Mouse (Mus musculus) midbrain, embryonic 10.5 days (tissue): ENCODE results near the gene Pid1. TPM values are rescaled to one million over a fixed set of nuclear protein-coding genes. Genes with fewer than 3 reads are reported as not detected.

Experiments used
- DNase-seq: peaks from one replicate; pipeline ENCODE4 v3.0.0-alpha.2; 2017; ENCODE audit warnings: low spot score
- H3K27ac ChIP-seq: fragments of 300-500 bp; sonication (generic); replicated peaks from 2 replicates; pipeline ENCODE4 v1.5.1; 2016; ENCODE audit warnings: mild to moderate bottlenecking
- H3K27me3 ChIP-seq: fragments of 300-500 bp; sonication (generic); 2 replicates; pipeline ENCODE4 v1.6.1; 2016; ENCODE audit warnings: low read depth, mild to moderate bottlenecking; ENCODE audit not compliant: poor library complexity, severe bottlenecking
- H3K36me3 ChIP-seq: fragments of 300-500 bp; sonication (generic); 2 replicates; pipeline ENCODE4 v1.6.1; 2016; ENCODE audit warnings: mild to moderate bottlenecking, moderate library complexity
- H3K4me1 ChIP-seq: fragments of 300-500 bp; sonication (generic); 2 replicates; pipeline ENCODE4 v1.6.1; 2016
- H3K4me3 ChIP-seq: fragments of 300-500 bp; sonication (generic); 2 replicates; pipeline ENCODE4 v1.5.1; 2016; ENCODE audit warnings: mild to moderate bottlenecking, moderate library complexity
- H3K9me3 ChIP-seq: fragments of 300-500 bp; sonication (generic); replicated peaks from 2 replicates; pipeline ENCODE4 v1.6.1; 2016; ENCODE audit warnings: mild to moderate bottlenecking
- WGBS: fragments of 180-500 bp; shearing (Covaris S2); methylation state at CpG from one replicate; pipeline ENCODE4 v1.1.7; 2016; 5-methylcytosine and 5-hydroxymethylcytosine counted together
- polyA plus RNA-seq: library from polyadenylated mRNA; unstranded; fragments of >200 nt; fragmentation: Nextera tagmentation; extraction: Ambion mirVana; gene quantifications from 2 replicates; pipeline ENCODE4 v1.2.1, GENCODE M21; 2016

Pid1 gene
- polyA plus RNA-seq, 1 experiment from 2014 or later = 9.6 TPM

DNA sequence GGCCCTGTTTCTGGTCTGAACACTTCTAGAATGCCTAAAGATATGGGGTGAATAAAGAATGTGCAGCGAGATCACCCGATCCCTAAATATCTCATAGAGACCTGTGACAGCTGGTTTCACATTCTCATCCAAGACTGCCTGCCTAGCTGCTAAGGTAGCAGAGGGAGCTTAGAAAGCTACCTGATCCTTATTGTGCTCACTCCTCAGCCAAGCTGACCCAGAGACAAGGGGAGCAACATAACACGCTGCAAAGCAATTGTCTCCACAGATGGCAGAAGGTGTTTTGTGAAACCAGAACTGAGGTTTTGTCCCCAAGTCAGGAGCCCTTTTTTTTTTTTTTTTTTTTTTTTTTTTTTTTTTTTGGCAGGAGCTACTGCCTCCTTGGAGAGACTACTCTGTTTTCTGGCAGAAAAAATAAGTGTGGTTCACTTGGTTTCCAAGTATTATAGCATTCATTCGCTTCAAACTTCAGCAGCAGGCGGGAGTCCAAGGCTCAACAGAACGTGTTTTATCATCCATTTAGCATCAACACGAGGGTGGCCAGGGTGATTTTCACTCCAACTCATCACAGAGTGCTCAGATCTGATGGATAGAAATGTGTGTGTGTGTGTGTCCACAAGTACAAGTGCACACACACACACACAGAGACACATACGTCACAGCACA, 22.6 kb upstream of the Pid1 start:
- Histone ChIP-seq H3K4me3 (no peak overlapping the region), H3K9me3 (no peaks in the 10 kb centered on the region), H3K4me1 (no peaks in the 10 kb centered on the region; the same call in 1 of the 2 replicates), H3K27me3 (no peaks in the 10 kb centered on the region), H3K36me3 (no peaks in the 10 kb centered on the region), H3K27ac (no peak overlapping the region)
- no peak for DNase-seq
- 94% methylated on average over 8 of the region's 8 CpGs for WGBS

DNA sequence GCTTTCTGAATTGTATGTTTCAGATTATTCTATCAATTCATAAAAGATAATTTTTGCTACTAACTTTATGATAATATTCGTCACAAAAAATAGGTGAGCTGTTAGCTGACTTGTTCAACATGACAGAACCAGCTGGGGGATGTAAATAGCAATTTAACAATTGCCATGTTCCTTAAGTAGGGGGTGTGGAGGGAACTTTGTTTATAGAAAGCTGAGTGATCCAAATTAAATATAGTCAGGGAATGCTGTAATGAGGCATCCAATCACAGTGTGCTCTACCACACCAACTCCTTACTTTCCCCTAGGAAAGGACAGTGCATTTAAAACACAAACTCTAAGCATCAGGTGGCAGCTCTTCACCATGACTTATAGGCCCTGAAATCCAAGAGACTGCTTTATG, 18.7 kb upstream of the Pid1 start:
- DNase-seq = no peak
- Histone ChIP-seq H3K9me3 (no peaks in the 10 kb centered on the region), H3K27me3 (no peaks in the 10 kb centered on the region), H3K4me3 (no peak overlapping the region), H3K27ac (no peak overlapping the region), H3K4me1 (no peaks in the 10 kb centered on the region; the same call in 1 of the 2 replicates), H3K36me3 (no peaks in the 10 kb centered on the region)
- 89% methylated on average over 1 of the region's 1 CpGs for WGBS

DNA sequence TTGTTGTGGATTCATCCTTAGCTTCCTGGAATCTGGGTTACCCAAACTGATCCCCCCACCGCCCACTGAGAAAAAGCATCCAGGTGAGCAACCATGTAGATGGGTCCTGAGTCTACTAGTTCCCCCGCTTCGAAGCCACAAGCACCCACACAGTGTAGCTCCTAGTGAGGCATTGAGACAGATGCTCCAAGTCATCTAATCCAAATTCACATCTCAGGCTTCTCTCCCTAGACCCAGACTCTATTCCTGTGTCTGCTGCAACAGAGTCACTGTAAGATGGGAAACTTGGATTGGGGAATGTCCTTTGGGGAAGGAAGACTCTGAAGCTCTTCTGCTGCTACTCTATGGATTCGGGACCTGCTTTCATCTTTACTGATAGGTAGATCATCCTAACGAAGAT, 18.1 kb upstream of the Pid1 start:
- no peaks in the 10 kb centered on the region; the same call in 1 of the 2 replicates for H3K4me1 ChIP-seq
- no peaks in the 10 kb centered on the region for H3K36me3 ChIP-seq
- H3K9me3 ChIP-seq = no peaks in the 10 kb centered on the region
- no peak for DNase-seq
- no peak overlapping the region for H3K4me3 ChIP-seq
- 91% methylated on average over 5 of the region's 5 CpGs for WGBS
- no peaks in the 10 kb centered on the region for H3K27me3 ChIP-seq
- H3K27ac ChIP-seq = no peak overlapping the region

DNA sequence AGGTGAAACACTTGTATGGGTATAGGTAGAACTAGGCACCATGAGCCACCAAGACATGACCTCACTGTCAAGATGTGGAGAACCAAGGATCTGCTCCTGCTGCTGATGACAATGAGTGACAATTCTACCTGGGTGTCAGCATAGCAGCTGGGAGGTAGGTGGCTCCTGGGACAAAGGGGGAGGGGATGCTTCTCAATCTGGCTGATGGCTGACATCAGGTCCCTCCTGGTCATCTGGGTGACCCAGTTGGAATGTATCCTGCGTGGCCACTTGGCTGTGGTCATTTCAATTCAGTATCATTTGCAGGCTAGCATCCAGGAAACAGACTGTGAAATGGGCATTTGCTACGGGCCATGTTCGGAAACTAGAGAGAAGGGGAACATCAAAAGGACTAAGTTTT, 16.9 kb upstream of the Pid1 start:
- DNase-seq = no peak
- H3K4me3 ChIP-seq = no peak overlapping the region
- no peak overlapping the region for H3K27ac ChIP-seq
- no peaks in the 10 kb centered on the region; the same call in 1 of the 2 replicates for H3K4me1 ChIP-seq
- WGBS = 84% methylated on average over 3 of the region's 3 CpGs
- no peaks in the 10 kb centered on the region for H3K36me3 ChIP-seq
- H3K27me3 ChIP-seq = no peaks in the 10 kb centered on the region
- no peaks in the 10 kb centered on the region for H3K9me3 ChIP-seq

DNA sequence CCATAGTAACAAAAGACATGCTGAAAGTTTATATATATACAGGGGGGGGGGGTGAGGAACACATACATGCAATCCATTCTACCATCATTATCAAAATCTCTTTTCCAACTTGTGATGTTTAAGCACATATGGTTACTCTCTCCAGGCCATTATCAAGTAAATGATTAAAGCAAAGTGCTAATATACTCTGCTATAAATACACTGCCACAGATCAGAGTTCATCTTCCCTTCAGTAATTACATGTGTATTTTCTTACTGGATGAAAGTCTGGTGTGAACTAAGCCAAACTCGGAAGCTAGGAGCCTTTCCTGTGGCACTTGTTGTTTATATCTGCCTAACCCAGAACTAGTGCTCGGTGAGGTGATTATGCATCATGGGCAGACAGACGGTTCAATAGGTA, 3.8 kb upstream of the Pid1 start:
- no peaks in the 10 kb centered on the region for H3K27me3 ChIP-seq
- no peaks in the 10 kb centered on the region for H3K36me3 ChIP-seq
- no peak overlapping the region for H3K27ac ChIP-seq
- no peak overlapping the region for H3K4me3 ChIP-seq
- no peaks in the 10 kb centered on the region for H3K9me3 ChIP-seq
- 86% methylated on average over 3 of the region's 3 CpGs for WGBS
- H3K4me1 ChIP-seq = no peaks in the 10 kb centered on the region
- no peak for DNase-seq

DNA sequence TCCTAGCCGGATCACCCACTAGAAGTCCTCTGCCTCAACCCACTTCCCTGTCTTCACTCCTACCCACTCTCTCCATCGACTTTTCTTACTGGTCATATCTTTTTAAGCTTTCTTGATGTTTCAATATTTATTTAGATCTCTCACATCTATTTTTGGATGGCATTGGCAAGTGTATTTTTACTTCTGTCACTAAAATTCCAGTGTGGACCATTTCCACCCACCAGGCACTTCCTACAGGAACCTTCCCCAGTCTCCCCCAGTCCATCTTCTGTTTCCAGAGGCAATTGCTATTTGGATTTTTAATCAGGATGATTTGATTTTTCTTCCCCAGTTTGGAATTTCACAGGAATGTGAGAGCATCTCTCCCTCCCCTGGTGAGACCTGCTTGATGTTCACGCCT, 2.6 kb upstream of the Pid1 start:
- DNase-seq = no peak
- Histone ChIP-seq H3K9me3 (no peaks in the 10 kb centered on the region), H3K27me3 (no peaks in the 10 kb centered on the region), H3K36me3 (no peaks in the 10 kb centered on the region), H3K4me3 (no peak overlapping the region), H3K4me1 (no peaks in the 10 kb centered on the region), H3K27ac (no peak overlapping the region)
- 69% methylated on average over 3 of the region's 3 CpGs for WGBS

DNA sequence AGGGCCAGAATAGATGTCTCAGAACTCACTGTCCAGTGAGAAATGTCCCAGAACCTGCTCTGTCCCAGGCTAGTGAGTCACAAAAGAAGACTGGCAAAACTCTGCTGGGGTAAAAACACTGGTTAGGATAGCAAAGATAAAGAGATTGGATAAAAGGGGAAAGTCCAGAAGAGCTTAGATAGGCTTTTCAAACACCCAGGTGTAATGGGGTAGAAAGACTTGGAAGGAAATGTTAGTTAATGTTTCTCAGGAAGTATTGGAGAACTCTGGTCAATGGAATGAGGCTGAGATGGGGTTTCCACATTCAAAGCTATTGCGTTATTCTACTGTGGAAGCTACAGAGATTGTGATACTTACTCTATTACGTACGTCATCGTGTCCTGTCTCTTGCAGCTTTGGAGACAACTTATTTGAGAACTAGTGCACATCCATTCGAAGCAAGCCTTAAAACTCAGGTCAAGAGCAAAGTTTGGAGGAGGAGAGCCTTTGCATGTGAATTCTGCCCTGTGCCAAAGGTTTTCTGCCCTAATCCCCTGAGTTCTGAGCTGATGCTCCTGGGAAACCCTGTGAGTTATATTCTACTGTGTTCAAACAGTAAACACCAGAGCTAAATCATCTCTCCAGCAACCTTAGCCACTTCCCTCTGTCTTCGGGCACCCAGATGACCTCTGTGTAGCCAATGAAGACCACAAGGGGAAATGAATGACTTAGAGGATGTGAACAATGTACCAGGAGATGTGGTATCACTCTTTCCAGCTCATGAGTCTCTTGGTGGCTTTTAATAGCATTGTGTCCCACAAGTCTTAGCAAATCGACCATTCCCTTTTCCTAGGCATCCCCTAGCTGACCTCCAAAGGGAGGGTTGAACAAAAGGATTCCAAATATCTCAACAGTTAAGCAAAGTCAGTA, 1.0 kb downstream of the Pid1 start:
- H3K4me1 ChIP-seq = no peaks in the 10 kb centered on the region
- H3K9me3 ChIP-seq = no peaks in the 10 kb centered on the region
- no peaks in the 10 kb centered on the region for H3K36me3 ChIP-seq
- no peak overlapping the region for H3K4me3 ChIP-seq
- DNase-seq = no peak
- no peaks in the 10 kb centered on the region for H3K27me3 ChIP-seq
- no peak overlapping the region for H3K27ac ChIP-seq
- 89% methylated on average over 7 of the region's 7 CpGs for WGBS

DNA sequence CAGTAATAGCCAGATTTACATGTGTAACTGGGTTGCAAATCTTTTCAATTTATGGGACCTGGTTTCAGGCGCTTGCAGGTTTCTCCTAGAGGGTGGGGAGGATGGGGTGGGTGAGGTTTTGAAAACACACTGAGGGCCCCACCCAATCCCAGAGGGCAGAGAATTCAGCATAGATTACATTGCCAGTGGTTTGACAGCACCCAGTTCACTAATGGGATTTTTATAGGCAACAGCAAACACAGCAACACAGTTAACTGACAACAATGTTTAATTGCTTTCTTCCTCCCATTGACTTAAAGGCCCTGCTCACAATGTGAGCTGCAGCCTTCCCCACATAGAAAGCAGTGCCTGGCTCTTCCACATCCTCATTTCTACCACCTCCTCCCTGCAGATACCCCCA, 1.8 kb downstream of the Pid1 start:
- Histone ChIP-seq H3K4me3 (no peak overlapping the region), H3K36me3 (no peaks in the 10 kb centered on the region), H3K27ac (no peak overlapping the region), H3K27me3 (no peaks in the 10 kb centered on the region), H3K9me3 (no peaks in the 10 kb centered on the region), H3K4me1 (no peaks in the 10 kb centered on the region)
- no peak for DNase-seq
- WGBS = 95% methylated on average over 1 of the region's 1 CpGs

DNA sequence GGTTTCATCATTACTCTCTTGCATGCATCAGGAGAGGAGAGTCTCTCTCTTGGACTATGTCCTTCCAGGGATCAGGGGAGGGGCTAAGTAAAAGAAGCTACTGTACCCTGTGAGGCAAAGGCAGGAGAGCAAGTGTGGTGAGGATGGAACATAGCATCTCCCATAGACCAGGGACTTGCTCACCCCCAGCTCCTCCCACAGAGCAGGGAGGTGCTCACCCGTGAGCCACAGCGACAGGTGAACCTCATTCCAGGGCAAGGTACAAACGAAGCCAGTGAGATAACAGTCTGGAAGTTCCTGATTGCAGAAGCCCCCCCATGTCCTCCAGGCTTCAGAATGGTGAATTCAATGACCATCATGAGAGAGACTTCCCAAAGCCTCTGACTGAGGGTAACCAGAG, 2.6 kb downstream of the Pid1 start:
- H3K4me1 ChIP-seq = no peaks in the 10 kb centered on the region
- no peak for DNase-seq
- whole genome bisulfite sequencing = 94% methylated on average over 3 of the region's 3 CpGs
- H3K4me3 ChIP-seq = no peak overlapping the region
- no peaks in the 10 kb centered on the region for H3K36me3 ChIP-seq
- H3K9me3 ChIP-seq = no peaks in the 10 kb centered on the region
- H3K27ac ChIP-seq = no peak overlapping the region
- H3K27me3 ChIP-seq = no peaks in the 10 kb centered on the region

DNA sequence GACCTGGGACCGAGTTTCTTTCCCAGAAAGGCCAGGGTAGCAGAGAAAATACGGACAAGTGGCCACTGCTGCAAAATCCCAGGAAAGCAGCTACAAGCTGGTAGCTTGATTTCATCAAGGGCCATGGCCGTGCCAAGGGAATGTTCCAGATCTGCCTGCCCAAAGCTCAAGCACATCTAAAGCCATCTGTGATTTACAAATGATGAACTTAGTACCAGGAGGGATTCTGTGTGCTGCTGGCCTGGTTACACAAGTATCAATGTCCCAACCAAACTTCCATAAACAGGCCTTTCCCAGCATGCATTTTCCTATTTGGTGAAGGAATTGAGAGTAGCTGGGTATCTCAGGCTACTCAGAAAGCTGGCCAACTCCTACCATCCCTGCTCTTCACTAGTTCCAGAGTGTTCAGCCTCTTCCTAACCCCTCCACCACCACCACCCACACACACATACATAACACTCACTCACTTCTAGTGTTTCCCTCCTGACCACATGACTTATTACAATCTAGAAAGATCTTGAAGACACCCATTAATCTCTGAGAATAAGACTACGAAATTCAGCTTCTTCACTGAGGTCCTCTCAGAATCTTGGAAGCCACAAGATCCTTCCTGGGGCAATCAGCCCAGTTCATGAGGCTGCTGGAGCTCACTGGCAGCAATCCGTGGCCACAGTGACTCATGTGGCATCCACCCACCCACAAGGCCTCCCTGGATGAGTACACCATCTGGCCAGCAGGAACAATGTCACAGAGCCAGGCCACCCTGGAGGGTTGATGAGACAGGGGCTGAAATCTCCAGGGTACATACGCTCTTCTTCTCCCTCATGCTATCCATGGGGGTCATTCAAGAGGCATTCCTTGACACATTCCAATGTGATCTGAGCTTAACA, 4.1 kb downstream of the Pid1 start:
- no peak for DNase-seq
- no peaks in the 10 kb centered on the region for H3K36me3 ChIP-seq
- 88% methylated on average over 6 of the region's 6 CpGs for WGBS
- H3K4me1 ChIP-seq = no peaks in the 10 kb centered on the region
- H3K27me3 ChIP-seq = no peaks in the 10 kb centered on the region
- H3K9me3 ChIP-seq = no peaks in the 10 kb centered on the region
- H3K4me3 ChIP-seq = no peak overlapping the region
- no peak overlapping the region for H3K27ac ChIP-seq

DNA sequence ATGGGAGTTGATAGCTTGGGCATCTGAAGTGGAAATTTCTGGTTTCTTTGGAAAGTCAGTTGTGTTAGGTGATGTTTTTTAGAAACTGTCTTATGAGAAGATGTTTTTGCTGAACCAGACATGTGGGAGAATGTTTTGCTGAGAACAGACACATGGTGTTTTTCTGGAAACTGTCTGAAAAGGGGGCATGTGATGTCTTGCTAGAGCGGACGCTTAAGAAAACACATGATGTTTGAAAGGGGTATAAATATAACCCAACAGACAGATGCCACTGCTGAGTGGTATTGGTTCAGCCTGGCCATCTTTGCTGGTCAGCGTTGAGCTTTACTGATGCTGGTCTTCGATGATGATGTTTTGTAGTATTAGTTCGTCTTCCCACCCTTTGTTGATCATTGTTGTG, 6.8 kb downstream of the Pid1 start:
- Histone ChIP-seq H3K27ac (no peak overlapping the region), H3K4me1 (no peaks in the 10 kb centered on the region), H3K9me3 (no peaks in the 10 kb centered on the region), H3K4me3 (no peak overlapping the region), H3K36me3 (no peaks in the 10 kb centered on the region), H3K27me3 (no peaks in the 10 kb centered on the region)
- 86% methylated on average over 5 of the region's 5 CpGs for WGBS
- DNase-seq = no peak

DNA sequence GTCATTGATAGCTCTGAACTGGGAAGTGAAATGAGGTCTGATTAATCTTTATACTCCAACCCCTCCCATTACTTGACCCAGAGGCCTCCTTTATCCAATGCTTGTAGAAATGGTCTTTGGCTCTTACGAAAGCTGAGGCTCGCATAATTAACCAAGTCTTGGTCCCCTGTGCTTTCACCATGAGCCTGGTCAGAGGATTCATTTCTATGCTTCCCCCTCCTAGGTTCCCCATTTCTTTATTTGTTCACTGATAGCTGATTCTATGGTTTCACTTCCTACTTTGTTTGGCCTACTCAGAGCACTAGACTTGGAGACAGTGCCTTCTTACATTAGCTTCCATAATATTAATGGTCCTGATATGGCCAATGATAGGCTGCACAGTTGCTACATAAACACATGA, 13.7 kb downstream of the Pid1 start:
- H3K4me3 ChIP-seq = no peak overlapping the region
- H3K27ac ChIP-seq = no peak overlapping the region
- H3K27me3 ChIP-seq = no peaks in the 10 kb centered on the region
- DNase-seq = no peak
- no peaks in the 10 kb centered on the region for H3K36me3 ChIP-seq
- WGBS = 95% methylated on average over 2 of the region's 2 CpGs
- H3K4me1 ChIP-seq = no peaks in the 10 kb centered on the region
- H3K9me3 ChIP-seq = no peaks in the 10 kb centered on the region
